Mouse (Mus musculus): ENCODE data around the gene Pramel5.
"Not testable (repeated sequence)": the region's sequence is repeated elsewhere in the genome, so short reads cannot be mapped to it uniquely, and the experiment has no call there.

GRCm38 (mm10) chr4:144299414-144299813 is 19.1 kb upstream of the Pramel5 start:
- TF ChIP-seq CTCF, EP300 (IDR thresholded peaks at IDR 0.05; ENCODE audit: low read depth): not testable (repeated sequence)

All from liver, embryonic 14.5 days (tissue).